Mouse (Mus musculus) kidney, adult 2 months (tissue): ENCODE measurements around the gene Cmtm5.

ENCODE experiments used
- CTCF ChIP-seq: fragments of 200-500 bp; conservative IDR thresholded peaks from 2 replicates; pipeline ENCODE4 v1.5.1; 2011; ENCODE audit warnings: low read depth, mild to moderate bottlenecking, control low read depth, low read length, moderate library complexity, mixed read lengths; ENCODE audit not compliant: insufficient read depth, insufficient read length
- POLR2A ChIP-seq: fragments of 200-500 bp; IDR thresholded peaks from one replicate; pipeline ENCODE4 v1.6.1; 2011; ENCODE audit warnings: low read depth, low read length, control low read depth

GRCm38 (mm10) chr14:54974068-54974791, 38.2 kb downstream of the Cmtm5 start:
- TF ChIP-seq CTCF (no peak), POLR2A (no peak)
